Mouse (Mus musculus) right cerebral cortex, postnatal 25 days (tissue): ENCODE results near the gene Ascl2.
A peak's percentile ranks its signal among the peaks of the same experiment; 100 is the strongest.

ENCODE experiments used
- DNase-seq: peaks from one replicate; pipeline ENCODE4 v3.0.0; 2022

The Ascl2 gene

GRCm38 (mm10) chr7:142968809-142969511, at the start of gene Ascl2:
Gene Ascl2 (minus strand): TSS chr7:142969264.
- no peak for DNase-seq

DNA sequence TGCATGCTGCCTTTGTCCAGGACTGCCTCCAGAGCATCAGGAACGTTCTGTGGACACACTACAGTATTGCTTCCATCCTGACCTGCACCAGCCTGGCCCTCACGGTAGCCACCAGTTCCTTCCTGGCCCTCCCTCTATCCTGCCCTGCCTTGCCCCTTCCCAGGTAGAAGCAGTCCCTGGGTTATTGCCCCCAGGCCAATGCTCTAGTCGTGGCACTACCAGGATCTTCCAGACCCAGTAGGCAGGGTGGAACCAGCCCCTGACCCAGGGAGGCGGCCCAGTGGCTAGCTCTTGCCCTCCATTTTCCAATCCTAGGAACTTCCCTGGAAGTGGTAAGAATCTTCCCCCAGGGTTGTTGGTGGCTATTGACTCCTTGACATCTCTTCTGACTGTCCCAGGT, 48.1 kb upstream of the Ascl2 start:
- no peak for DNase-seq

DNA sequence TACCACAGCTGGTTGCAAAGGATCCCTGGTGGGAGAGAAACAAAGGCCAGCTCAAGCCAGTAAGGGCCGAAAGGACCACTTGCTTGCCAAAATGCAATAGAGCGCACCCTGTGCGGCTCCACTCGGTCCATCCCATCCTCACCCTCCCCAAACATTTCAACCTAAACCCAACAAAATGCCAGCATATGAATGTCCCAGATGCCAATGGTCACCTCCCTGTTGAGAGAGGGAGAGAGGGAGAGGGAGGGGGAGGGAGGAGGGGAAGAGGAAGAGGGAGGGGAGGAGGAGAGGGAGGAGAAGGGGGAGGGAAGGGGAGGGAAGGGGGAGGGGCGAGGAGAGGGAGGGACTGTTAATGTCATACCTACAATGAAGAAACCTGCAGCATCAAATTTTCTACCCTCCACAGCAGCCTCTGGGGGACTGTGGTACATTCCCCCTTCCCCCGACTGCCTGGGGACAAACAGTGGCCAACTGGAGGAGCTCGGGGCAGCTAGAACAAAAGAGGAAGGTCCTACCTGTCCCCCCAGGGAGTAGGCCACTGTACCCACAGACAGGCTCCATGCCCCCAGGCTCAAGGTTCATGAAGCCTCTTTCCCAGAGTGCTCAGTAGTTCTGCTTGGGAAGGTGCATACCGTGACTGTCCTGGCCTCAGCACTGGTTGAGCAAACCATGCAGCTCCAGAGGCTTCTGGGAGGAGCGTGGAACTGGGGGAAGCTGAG, 47.5 kb upstream of the Ascl2 start:
- DNase-seq, result no peak

DNA sequence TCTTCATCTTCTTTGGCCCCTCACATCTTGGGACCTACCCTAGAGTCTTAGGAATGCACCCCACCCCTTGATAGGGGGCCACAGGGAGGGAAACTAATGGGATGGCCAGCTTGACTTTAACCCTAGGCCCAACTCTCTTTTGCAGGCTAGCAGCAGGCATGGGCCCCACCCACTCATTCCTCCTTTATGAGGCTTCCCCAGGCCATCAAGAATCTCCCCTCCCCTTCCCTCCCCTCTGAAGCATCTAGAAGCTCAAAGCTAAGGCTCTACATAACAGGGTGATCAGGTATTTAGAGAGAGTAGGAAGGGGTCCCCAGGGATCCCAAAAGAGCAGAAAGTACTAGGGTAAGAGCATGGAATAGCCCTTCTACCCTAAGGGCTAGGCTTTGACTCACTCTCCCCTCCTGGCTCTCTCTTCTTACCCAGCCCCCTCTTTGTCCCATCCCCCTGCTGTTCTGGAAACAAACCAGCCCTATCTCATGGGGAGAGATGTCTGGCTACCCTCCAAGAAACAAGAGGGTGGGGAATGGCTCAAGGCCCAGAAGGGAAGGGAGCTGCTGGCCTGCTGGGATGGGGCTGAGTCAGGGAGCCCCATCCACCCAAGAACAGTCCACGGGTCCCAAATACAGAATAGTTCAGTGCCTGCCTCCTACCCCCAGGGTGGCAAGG, 46.8 kb upstream of the Ascl2 start:
- peak; percentile 48 for DNase-seq

DNA sequence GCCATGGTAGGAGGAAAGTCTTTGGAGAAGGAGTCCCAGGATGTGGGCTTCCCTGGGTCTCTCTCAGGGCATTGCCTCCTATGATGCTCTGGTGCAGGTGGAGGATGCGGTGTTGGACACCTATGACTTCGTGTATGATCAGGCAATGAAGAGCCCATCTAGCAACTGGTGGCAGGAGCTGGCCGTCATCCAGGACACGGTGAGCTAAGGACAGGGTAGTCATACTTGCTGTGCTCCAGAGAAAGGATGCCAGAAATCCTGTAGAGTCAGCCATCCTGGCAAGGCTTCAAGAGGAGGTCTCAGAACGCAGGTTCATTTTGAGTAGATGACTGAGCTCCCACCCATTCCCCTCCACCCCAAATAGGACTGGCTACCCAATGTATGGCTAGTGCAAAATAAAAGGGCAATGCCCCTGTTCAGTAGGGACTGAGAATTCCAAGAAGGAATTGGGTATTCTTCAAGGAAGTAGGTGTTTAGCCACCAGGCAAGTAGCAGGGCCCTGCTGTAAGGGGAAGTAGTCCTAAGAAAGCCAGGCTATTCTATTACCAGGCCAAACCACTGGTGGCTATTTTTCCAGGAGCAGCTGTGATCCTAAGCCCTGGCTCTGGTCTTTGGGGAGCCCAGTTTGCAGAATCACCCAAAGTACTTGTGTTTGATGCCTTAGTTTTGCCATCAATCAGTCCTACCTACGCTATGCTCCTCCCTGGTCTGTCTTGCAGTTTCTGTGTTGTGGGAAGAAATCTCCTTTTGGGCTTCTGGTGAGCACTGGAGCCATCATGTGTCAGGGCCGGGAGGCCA, 46.0 kb upstream of the Ascl2 start:
- no peak for DNase-seq

- peak; percentile 32 for DNase-seq
Observed at GRCm38 (mm10) chr7:143013420-143014178, 44.5 kb upstream of the Ascl2 start.

- DNase-seq, result no peak
Observed at GRCm38 (mm10) chr7:143012230-143012875, 43.3 kb upstream of the Ascl2 start.

DNA sequence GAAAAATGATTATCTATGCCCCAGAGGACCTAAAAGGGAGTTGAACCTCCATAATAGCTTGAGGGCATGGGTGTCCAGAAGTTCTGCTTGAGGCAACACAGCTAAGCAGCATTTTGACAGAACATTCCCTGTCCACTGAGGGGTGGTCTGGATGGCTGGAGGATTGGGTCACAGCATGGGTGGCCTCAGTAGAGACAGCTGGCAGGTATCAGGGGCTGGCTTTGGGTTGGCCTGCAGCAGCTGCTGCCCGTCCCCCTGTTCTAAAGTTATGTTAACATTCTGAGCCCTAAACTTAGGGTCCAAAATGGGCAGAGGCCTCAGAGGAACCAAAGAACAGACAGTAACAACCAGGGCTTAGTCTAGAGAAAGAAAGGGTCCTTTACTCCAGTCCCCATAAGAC, 42.2 kb upstream of the Ascl2 start:
- DNase-seq, result no peak

DNA sequence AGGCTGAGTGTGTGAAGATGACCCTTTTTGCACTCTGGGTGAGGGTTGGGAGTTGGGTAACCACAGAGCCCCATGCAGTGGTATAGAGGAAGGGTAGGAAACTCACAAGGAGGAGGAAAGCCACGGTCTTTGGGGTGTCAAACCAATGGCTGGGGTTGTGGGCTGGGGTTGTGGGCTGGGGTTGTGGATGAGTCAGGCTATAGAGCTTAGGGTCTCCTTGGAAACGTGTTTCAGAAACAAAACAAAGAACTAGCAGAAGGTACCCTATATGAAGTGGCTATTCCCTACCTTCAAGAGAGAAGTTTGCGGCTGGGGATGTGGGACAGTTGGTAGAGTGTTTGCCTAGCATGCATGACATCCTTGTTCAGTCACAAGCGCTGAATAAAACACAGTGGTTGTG, 40.9 kb upstream of the Ascl2 start:
- no peak for DNase-seq

DNA sequence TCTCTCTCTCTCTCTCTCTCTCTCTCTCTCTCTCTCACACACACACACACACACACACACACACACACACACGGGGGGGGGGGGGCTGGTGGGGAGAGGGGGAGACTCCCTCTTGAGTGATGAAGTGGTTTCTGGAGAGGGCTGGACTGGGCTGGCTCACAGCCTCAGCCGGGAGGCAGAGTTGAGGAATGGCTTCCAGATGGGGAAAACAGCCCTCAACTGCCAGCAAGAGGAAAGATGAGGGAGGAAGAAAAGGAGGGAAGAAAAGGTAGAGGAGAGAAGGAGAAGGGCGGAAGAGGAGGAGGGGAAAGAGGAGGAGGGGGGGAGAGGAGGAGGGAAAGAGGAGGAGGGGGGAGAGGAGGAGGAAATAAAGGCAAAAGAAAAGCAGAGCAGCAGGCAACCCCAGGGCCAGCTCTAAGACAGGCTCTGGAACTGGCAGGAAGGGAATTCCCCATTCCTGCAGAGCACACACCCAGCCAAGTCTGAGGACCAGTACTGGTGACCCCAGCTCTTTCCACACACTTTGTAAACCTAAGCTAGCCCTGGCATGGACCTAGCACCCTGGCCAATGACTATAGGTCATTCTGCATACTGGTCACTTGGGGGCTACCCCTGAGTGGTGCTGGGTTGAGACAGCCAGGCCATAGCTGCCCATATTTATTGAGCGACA, 40.1 kb upstream of the Ascl2 start:
- DNase-seq, result no peak

DNA sequence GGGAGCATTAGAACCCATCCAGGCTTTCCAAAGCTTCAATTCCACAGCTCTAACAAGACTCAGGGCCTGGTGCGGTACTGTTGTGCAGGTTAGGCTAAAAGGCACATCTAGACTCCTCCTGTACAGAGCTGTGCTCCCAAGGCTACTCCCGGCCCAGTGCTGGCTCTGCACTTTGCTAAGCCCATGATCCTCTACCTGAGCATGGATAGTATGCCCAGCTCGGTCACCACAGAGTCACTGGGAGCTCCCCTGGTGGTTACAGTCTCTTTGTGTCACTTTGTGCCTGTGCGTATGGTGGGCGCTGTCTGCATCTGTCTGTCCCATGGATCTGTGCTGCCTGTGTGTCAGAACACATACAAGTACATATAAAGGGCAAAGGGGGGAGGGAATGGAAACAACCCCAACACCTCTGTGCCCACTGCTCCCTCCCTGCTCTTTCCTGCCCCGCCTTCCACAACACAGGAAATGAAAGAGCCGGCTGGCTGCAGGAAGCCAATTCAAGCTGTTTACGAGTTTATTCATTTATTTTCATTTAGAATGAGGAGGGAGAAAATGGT, 39.4 kb upstream of the Ascl2 start:
- DNase-seq, result no peak

- DNase-seq, result peak; percentile 84
Observed at GRCm38 (mm10) chr7:143007599-143008369, 38.7 kb upstream of the Ascl2 start.

GRCm38 (mm10) chr7:143006756-143007598, 37.9 kb upstream of the Ascl2 start:
- no peak for DNase-seq

GRCm38 (mm10) chr7:143006097-143006755, 37.2 kb upstream of the Ascl2 start:
- no peak for DNase-seq

GRCm38 (mm10) chr7:143005344-143006096, 36.5 kb upstream of the Ascl2 start:
- DNase-seq, result no peak

- DNase-seq, result no peak
Observed at GRCm38 (mm10) chr7:143004727-143005343, 35.8 kb upstream of the Ascl2 start, which contains the start of gene Tspan32. Gene Tspan32 (plus strand): TSS chr7:143005046.

- no peak for DNase-seq
Observed at GRCm38 (mm10) chr7:143002679-143003078, 33.6 kb upstream of the Ascl2 start.
